Mouse (Mus musculus) colon, adult 2 months (tissue): Measurements from ENCODE around the gene Prox1. TPM values are rescaled to one million over a fixed set of nuclear protein-coding genes. Genes with fewer than 3 reads are reported as not detected.

Experiments used
- polyA plus RNA-seq: library from polyadenylated mRNA; depleted of rRNA; stranded (reverse); fragments of >200 nt; gene quantifications from 2 replicates; pipeline ENCODE4 v1.2.3, GENCODE M21; 2012; rRNA removed

Prox1 gene
- polyA plus RNA-seq, result 1.2 and 1.7 TPM in 2 replicates

DNA sequence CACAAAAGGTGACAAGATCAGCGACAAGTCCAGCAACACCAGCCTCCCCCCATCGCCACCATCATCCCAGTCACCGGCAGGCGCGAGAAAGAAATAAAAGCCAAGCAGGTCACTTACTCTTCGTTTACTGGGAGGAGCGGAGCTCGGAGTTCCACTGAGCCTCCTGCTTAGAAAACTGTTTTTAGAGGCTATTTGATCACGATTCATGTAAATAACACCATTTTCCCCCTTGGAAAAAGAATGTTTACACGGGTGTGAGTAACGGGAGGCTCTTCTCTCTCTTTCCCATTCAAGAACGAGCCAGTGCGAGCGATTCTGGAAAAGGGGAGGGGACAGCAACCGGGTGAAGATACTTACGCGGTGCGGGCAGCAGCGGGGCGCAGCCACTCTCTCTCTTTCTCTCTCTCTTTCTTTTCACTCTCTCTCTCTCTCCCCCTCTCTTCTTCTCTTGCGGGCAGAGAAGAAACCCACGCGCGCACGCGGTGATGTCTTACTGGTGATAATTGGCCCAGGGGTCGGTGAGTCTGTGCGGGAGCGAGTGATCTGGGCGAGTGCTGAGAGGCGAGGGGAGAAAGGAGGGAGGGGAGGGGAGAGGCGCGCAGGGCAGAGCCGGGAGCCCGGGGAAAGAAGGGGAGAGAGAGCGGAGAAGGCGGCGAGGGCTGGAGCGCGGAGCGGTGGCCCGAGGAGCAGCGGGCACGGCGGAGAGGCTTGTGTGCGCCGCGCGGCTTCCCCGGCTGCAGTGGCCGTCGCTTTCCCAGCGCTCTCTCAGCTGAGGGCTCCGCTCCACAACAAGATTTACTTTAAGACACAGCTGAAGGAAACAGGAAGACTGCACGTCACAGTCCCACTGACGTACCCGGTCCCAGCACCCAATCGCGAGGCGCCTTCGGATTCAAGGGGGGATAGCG lies at the start of gene Prox1:
Prox1 (minus strand) TSS at position 804 of the 908 bp plus-strand sequence.

Other genes starting within 250 kb of the Prox1 start
- gene Smyd2, start 248.4 kb downstream of the Prox1 start, polyA plus RNA-seq, result 35.9 and 42.3 TPM in 2 replicates